Mouse (Mus musculus) forebrain, embryonic 10.5 days (tissue): Measurements from ENCODE around the gene Kif2a. TPM values are rescaled to one million over a fixed set of nuclear protein-coding genes. Genes with fewer than 3 reads are reported as not detected.

ENCODE experiments used
- DNase-seq: peaks from one replicate; pipeline ENCODE4 v3.0.0-alpha.2; 2017; ENCODE audit warnings: low spot score; ENCODE audit errors: extremely low spot score
- H3K27ac ChIP-seq: fragments of 300-500 bp; sonication (generic); 2 replicates; pipeline ENCODE4 v1.5.1; 2016; ENCODE audit warnings: mild to moderate bottlenecking
- H3K27me3 ChIP-seq: fragments of 300-500 bp; sonication (generic); 2 replicates; pipeline ENCODE4 v1.6.1; 2016; ENCODE audit warnings: mild to moderate bottlenecking; ENCODE audit not compliant: poor library complexity, severe bottlenecking
- H3K36me3 ChIP-seq: fragments of 300-500 bp; sonication (generic); replicated peaks from 2 replicates; pipeline ENCODE4 v1.6.1; 2016; ENCODE audit warnings: mild to moderate bottlenecking, moderate library complexity
- H3K4me1 ChIP-seq: fragments of 300-500 bp; sonication (generic); 2 replicates; pipeline ENCODE4 v1.6.1; 2016
- H3K4me3 ChIP-seq: fragments of 300-500 bp; sonication (generic); 2 replicates; pipeline ENCODE4 v1.5.1; 2016; ENCODE audit warnings: mild to moderate bottlenecking, moderate library complexity
- H3K9me3 ChIP-seq: fragments of 300-500 bp; sonication (generic); 2 replicates; pipeline ENCODE4 v1.6.1; 2016; ENCODE audit warnings: mild to moderate bottlenecking, moderate library complexity
- WGBS: fragments of 180-500 bp; shearing (Covaris S2); methylation state at CpG from one replicate; pipeline ENCODE4 v1.1.7; 2016; 5-methylcytosine and 5-hydroxymethylcytosine counted together
- polyA plus RNA-seq: library from polyadenylated mRNA; unstranded; fragments of >200 nt; fragmentation: Nextera tagmentation; extraction: Ambion mirVana; gene quantifications from 2 replicates; pipeline ENCODE4 v1.2.1, GENCODE M21; 2016

Gene Kif2a
- polyA plus RNA-seq: 14.2 and 14.6 TPM in 2 replicates

GRCm38 (mm10) chr13:107021461-107022265, at the start of gene Kif2a:
TSS of gene Kif2a (minus strand) at chr13:107022126.
- Histone ChIP-seq H3K27ac (peak within 1 kb of the TSS; percentile 96), H3K27me3 (no peaks in the 10 kb centered on the region), H3K36me3 (peaks cover 21% of the 10 kb centered on the region), H3K4me1 (peaks cover 29% of the 10 kb centered on the region), H3K9me3 (peaks cover 7% of the 10 kb centered on the region; the same call in 1 of the 2 replicates), H3K4me3 (peak within 1 kb of the TSS; percentile 98)
- DNase-seq: peak; percentile 73
- under 1% methylated on average over 76 of the region's 87 CpGs for WGBS

- H3K27ac ChIP-seq: no peak overlapping the region
- DNase-seq: no peak
- peaks cover 22% of the 10 kb centered on the region for H3K4me1 ChIP-seq
- 95% methylated on average over 1 of the region's 1 CpGs for WGBS
- no peaks in the 10 kb centered on the region for H3K36me3 ChIP-seq
- no peak overlapping the region for H3K4me3 ChIP-seq
- peaks cover 10% of the 10 kb centered on the region; the same call in 1 of the 2 replicates for H3K27me3 ChIP-seq
- no peaks in the 10 kb centered on the region for H3K9me3 ChIP-seq
Measured at GRCm38 (mm10) chr13:107069061-107069460, 47.1 kb upstream of the Kif2a start.

DNA sequence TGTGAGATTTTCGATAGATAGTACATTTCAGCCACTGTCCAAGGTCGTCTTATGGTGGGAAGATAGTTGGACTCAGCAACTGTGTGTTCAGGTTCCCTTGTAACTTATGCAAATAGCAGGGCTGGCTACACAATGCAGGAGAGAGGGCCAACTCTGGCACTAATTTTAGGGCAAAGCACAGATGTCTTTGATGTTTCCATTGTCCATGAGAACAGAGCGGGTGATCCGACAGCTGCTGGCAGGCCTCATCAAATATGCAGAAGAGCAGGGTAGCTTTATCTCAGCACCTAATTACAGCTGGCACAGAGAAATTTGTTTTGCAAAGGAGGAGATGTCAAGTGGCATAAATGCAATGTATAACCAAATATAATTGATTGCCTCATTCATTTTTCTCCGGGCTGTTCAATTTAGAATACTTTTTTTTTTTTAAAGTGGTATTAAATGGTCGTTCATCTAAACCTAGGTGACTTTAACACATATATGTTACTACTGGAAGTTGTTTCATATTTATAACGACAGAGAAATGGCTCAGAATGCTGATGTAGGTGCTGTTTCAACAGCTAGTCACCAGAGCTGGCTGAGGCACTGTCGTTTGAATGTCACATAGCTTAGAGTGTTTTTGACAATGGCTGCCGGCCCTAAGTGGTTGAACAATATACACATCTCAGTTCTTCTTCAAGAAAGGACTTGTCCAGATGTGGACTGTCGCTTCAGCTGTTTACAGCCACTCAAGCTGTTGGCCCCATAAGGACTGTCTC, 43.4 kb upstream of the Kif2a start:
- DNase-seq: no peak
- Histone ChIP-seq H3K27ac (no peak overlapping the region), H3K4me1 (peaks cover 4% of the 10 kb centered on the region; the same call in 1 of the 2 replicates), H3K27me3 (no peaks in the 10 kb centered on the region), H3K36me3 (no peaks in the 10 kb centered on the region), H3K9me3 (no peaks in the 10 kb centered on the region), H3K4me3 (no peak overlapping the region)
- 83% methylated on average over 10 of the region's 10 CpGs for WGBS

DNA sequence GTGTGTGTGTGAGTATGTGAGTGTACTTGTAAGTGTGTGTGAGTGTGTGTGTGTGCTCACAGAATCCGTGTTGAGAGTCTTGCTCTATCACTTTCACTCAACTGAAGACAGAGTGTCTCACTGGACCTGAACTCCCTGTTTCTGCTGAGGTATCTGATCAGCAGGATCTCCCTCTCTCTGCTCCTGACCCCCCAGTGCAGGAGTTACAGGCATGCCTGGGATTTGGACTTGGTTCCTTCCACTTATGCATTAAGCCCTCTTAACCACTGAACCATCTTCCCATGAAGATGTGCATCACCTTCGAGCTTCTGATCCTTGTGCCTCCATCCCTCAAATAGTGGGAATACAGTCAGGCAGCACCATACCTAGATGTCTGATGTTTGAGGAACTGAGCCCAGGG, 42.3 kb upstream of the Kif2a start:
- Histone ChIP-seq H3K4me3 (no peak overlapping the region), H3K36me3 (no peaks in the 10 kb centered on the region), H3K9me3 (no peaks in the 10 kb centered on the region), H3K4me1 (peaks cover 4% of the 10 kb centered on the region; the same call in 1 of the 2 replicates), H3K27me3 (no peaks in the 10 kb centered on the region), H3K27ac (peak overlapping the region; percentile 44)
- DNase-seq: no peak
- 74% methylated on average over 2 of the region's 2 CpGs for WGBS

DNA sequence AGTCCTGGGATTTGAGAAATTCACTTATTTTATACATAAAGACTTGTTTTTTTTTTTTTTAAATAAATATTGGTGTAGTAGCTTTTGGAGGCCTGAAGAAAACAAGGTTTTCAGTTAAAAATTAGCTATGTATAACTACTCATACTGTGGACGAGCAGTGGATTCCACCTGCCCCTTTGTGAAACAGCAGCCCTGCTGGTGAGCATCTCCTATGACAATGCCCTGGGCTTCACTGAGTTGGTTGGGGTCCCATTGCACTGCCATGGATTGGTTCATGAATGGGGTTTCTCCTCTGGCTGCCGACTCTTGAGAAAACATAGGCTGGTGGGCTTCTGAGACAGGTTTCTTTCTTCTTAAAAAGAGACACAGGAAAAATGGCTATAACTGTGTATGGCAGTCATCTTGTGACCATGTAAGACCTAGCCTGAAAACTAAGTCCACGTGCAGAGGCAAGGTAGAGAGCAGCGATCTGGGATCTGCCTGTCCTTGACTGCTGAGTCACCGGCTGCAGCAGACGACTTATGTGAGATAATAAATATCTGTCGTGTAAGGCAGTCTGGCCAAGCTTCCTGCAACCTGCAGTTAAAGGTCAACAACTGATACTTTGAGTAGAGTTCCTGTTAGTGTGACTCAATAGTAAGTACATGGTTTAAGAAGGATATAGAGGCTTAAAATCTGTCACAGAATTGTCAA, 41.3 kb upstream of the Kif2a start:
- no peak overlapping the region for H3K4me3 ChIP-seq
- WGBS: 85% methylated on average over 7 of the region's 7 CpGs
- no peak for DNase-seq

DNA sequence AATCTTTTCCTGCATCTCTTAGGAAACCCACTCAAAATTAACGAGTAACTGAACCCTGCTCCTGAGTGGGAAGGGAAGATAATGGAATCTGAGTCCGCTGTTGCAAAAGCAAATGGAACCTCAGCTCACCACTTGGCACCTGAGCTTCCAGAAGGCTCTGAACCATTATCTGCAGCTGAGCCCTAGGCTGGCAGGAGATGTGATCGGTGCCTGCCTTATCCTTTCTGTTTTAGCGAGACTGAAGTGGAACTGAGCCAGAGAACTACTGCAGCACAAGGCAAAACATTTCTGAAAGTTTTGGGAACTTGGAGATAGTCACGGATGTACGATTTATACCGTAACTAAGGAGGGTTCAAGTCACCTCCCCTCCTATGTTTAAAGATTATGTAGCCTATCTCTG, 38.2 kb upstream of the Kif2a start:
- no peaks in the 10 kb centered on the region for H3K27me3 ChIP-seq
- no peaks in the 10 kb centered on the region for H3K9me3 ChIP-seq
- H3K4me1 ChIP-seq: peaks cover 2% of the 10 kb centered on the region; the same call in 1 of the 2 replicates
- H3K36me3 ChIP-seq: no peaks in the 10 kb centered on the region
- 93% methylated on average over 7 of the region's 7 CpGs for WGBS
- H3K4me3 ChIP-seq: no peak overlapping the region
- no peak for DNase-seq
- no peak overlapping the region for H3K27ac ChIP-seq

More for the DNA sequence above, 41.3 kb upstream of the Kif2a start:
- H3K4me1 ChIP-seq: peaks cover 4% of the 10 kb centered on the region; the same call in 1 of the 2 replicates
- no peaks in the 10 kb centered on the region for H3K27me3 ChIP-seq
- H3K9me3 ChIP-seq: no peaks in the 10 kb centered on the region
- H3K36me3 ChIP-seq: no peaks in the 10 kb centered on the region
- H3K27ac ChIP-seq: no peak overlapping the region

- Histone ChIP-seq H3K9me3 (no peaks in the 10 kb centered on the region), H3K27ac (no peak overlapping the region), H3K36me3 (no peaks in the 10 kb centered on the region), H3K27me3 (no peaks in the 10 kb centered on the region), H3K4me3 (no peak overlapping the region), H3K4me1 (no peaks in the 10 kb centered on the region)
- 80% methylated on average over 3 of the region's 3 CpGs for WGBS
- DNase-seq: no peak
Measured at GRCm38 (mm10) chr13:107059460-107059859, 37.5 kb upstream of the Kif2a start.

DNA sequence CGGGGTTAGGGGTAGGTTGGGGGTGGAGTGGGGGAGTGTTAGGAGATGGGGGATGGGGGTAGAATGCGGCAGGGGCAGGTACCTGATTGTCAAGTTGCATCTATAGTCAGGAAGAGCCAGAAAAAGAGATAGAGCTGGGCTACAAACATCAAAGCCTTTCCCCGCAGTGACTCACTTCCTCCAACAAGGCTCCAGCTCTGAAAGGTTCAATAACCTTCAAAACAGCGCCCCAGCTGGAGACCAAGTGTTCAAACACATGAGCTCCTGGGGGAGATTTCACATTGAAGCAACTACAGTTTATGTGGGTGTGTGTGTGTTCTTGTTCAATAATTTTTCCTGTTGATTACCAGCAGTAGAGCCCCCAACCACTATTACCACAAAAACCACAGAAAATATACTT, 34.4 kb upstream of the Kif2a start:
- no peak overlapping the region for H3K27ac ChIP-seq
- DNase-seq: no peak
- 69% methylated on average over 4 of the region's 4 CpGs for WGBS
- H3K4me3 ChIP-seq: no peak overlapping the region
- H3K36me3 ChIP-seq: no peaks in the 10 kb centered on the region
- H3K27me3 ChIP-seq: no peaks in the 10 kb centered on the region
- no peaks in the 10 kb centered on the region for H3K4me1 ChIP-seq
- H3K9me3 ChIP-seq: no peaks in the 10 kb centered on the region

DNA sequence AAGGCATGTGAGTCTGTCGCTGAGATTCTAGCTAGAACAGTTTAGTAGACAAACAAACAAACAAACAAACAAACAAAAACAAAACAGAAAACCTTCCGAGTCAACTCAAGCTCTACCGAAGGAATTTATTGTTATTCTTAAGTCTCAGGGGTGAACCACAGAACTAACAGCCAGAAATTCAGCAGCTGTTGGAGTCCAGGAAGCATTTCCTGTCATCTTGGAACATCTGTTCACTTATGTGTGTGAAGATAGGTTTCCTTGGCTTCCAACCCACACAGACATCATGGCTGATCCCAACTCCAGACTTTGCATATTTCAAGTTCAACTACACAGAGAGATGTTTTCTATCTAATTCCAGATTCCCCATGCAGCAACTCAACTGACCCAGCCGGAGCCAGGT, 32.6 kb upstream of the Kif2a start:
- 85% methylated on average over 4 of the region's 4 CpGs for WGBS
- no peak overlapping the region for H3K4me3 ChIP-seq
- H3K27me3 ChIP-seq: no peaks in the 10 kb centered on the region
- H3K36me3 ChIP-seq: no peaks in the 10 kb centered on the region
- no peaks in the 10 kb centered on the region for H3K9me3 ChIP-seq
- H3K27ac ChIP-seq: no peak overlapping the region
- DNase-seq: no peak
- H3K4me1 ChIP-seq: no peaks in the 10 kb centered on the region

GRCm38 (mm10) chr13:107051342-107051741, 29.4 kb upstream of the Kif2a start:
- Histone ChIP-seq H3K9me3 (no peaks in the 10 kb centered on the region; the same call in 1 of the 2 replicates), H3K4me3 (no peak overlapping the region), H3K27ac (no peak overlapping the region), H3K4me1 (no peaks in the 10 kb centered on the region), H3K27me3 (no peaks in the 10 kb centered on the region), H3K36me3 (no peaks in the 10 kb centered on the region)
- WGBS: 87% methylated on average over 3 of the region's 3 CpGs
- no peak for DNase-seq

DNA sequence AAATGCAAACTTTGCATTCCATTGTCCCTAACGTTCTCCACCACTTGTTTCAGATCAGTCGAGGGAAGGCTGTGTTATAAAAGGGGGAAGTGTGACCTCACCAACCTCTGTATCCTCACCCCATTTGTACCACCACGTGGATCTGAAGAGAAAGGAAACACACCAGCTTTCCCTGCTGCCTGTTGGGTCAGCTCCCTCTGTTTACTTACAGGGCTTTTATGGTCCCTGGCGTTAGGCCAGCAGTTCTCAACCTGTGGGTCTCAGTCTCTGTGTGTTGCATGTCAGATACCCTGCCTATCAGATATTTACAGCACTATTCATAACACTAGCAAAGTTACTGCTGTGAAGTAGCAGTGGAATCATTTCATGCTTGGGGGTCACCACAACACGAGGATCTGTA, 22.3 kb upstream of the Kif2a start:
- H3K9me3 ChIP-seq: no peaks in the 10 kb centered on the region; the same call in 1 of the 2 replicates
- WGBS: 68% methylated on average over 5 of the region's 5 CpGs

GRCm38 (mm10) chr13:107042551-107042950, 20.6 kb upstream of the Kif2a start:
- Histone ChIP-seq H3K36me3 (no peaks in the 10 kb centered on the region), H3K4me1 (no peaks in the 10 kb centered on the region), H3K27ac (no peak overlapping the region), H3K9me3 (no peaks in the 10 kb centered on the region; the same call in 1 of the 2 replicates), H3K27me3 (no peaks in the 10 kb centered on the region), H3K4me3 (no peak overlapping the region)
- WGBS: 91% methylated on average over 6 of the region's 6 CpGs
- DNase-seq: no peak

More for the DNA sequence above, 22.3 kb upstream of the Kif2a start:
- DNase-seq: no peak
- Histone ChIP-seq H3K4me3 (no peak overlapping the region), H3K27ac (no peak overlapping the region), H3K27me3 (no peaks in the 10 kb centered on the region), H3K4me1 (no peaks in the 10 kb centered on the region), H3K36me3 (no peaks in the 10 kb centered on the region)
